Mouse (Mus musculus) gastrocnemius, postnatal 10 days (tissue): ENCODE data around the gene Miip. TPM values are rescaled to one million over a fixed set of nuclear protein-coding genes. Genes with fewer than 3 reads are reported as not detected.

Experiments used
- DNase-seq: peaks from one replicate; pipeline ENCODE4 v3.0.0; 2021; ENCODE audit warnings: mixed read lengths
- long read RNA-seq, 2 experiments: library from polyadenylated mRNA; stranded (forward); transcript quantifications; one replicate each; pipeline ENCODE4 v2.0.0; 2021
- total RNA-seq, 2 experiments: library from RNA; stranded (reverse); gene quantifications; 2 replicates each; pipeline ENCODE4 v1.2.3; 2021

The Miip gene
- 1 to 10 TPM; 6.2 to 9.2 TPM for total RNA-seq
- long read RNA-seq, experiment 1, transcript Miip-201 (10 exons, 1,813 nt): major isoform, 6 of 23 reads
- long read RNA-seq, experiment 1, partial matches to known transcripts: 3 of 23 reads
- long read RNA-seq, experiment 1, other reads (novel, unspliced or antisense): 13 of 23 reads
- long read RNA-seq, experiment 2, transcript Miip-201 (10 exons, 1,813 nt): major isoform, 8 of 14 reads
- long read RNA-seq, experiment 2, partial matches to known transcripts: 0 of 14 reads
- long read RNA-seq, experiment 2, other reads (novel, unspliced or antisense): 5 of 14 reads

- peak; percentile 83 for DNase-seq
Observed at GRCm38 (mm10) chr4:147868450-147869031, at the start of gene Miip, which contains the start of gene Fv1. Gene Miip, minus strand, starts transcription at chr4:147868816. Gene Fv1, plus strand, starts transcription at chr4:147868979.

- no peak for DNase-seq
Observed at GRCm38 (mm10) chr4:147909486-147909885, 40.9 kb upstream of the Miip start.

GRCm38 (mm10) chr4:147906230-147906629 is 37.6 kb upstream of the Miip start:
- DNase-seq: no peak

- no peak for DNase-seq
Observed at GRCm38 (mm10) chr4:147905090-147905659, 36.6 kb upstream of the Miip start.

- DNase-seq: peak; percentile 81
Observed at GRCm38 (mm10) chr4:147904313-147905089, 35.9 kb upstream of the Miip start, which contains the start of gene Mfn2. Gene Mfn2, minus strand, starts transcription at chr4:147904704.

- DNase-seq: no peak
Observed at GRCm38 (mm10) chr4:147903601-147904000, 35.0 kb upstream of the Miip start.

- DNase-seq: no peak
Observed at GRCm38 (mm10) chr4:147902906-147903500, 34.4 kb upstream of the Miip start.

GRCm38 (mm10) chr4:147900452-147900851 is 31.8 kb upstream of the Miip start:
- no peak for DNase-seq

- DNase-seq: no peak
Observed at GRCm38 (mm10) chr4:147897348-147897747, 28.7 kb upstream of the Miip start.

- no peak for DNase-seq
Observed at GRCm38 (mm10) chr4:147896411-147896810, 27.8 kb upstream of the Miip start.

- DNase-seq: no peak
Observed at GRCm38 (mm10) chr4:147895815-147896330, 27.3 kb upstream of the Miip start.

GRCm38 (mm10) chr4:147890341-147890740 is 21.7 kb upstream of the Miip start:
- no peak for DNase-seq

GRCm38 (mm10) chr4:147888237-147888636 is 19.6 kb upstream of the Miip start:
- DNase-seq: no peak

- no peak for DNase-seq
Observed at GRCm38 (mm10) chr4:147887277-147887676, 18.7 kb upstream of the Miip start.

- DNase-seq: no peak
Observed at GRCm38 (mm10) chr4:147886158-147886557, 17.5 kb upstream of the Miip start.

GRCm38 (mm10) chr4:147884138-147884537 is 15.5 kb upstream of the Miip start:
- DNase-seq: no peak

- no peak for DNase-seq
Observed at GRCm38 (mm10) chr4:147883041-147883440, 14.4 kb upstream of the Miip start.

- DNase-seq: no peak
Observed at GRCm38 (mm10) chr4:147881792-147882191, 13.2 kb upstream of the Miip start.

GRCm38 (mm10) chr4:147879865-147880264 is 11.2 kb upstream of the Miip start:
- no peak for DNase-seq

GRCm38 (mm10) chr4:147879456-147879855 is 10.8 kb upstream of the Miip start:
- DNase-seq: no peak

GRCm38 (mm10) chr4:147878537-147878936 is 9.9 kb upstream of the Miip start:
- no peak for DNase-seq
